Mouse (Mus musculus) limb, embryonic 10.5 days (tissue): ENCODE measurements around the gene Emp3. TPM values are rescaled to one million over a fixed set of nuclear protein-coding genes. Genes with fewer than 3 reads are reported as not detected.
"Not testable (repeated sequence)": the region's sequence is repeated elsewhere in the genome, so short reads cannot be mapped to it uniquely, and the experiment has no call there.

Source experiments
- DNase-seq: peaks from one replicate; pipeline ENCODE4 v3.0.0-alpha.2; 2017; ENCODE audit warnings: low spot score
- H3K27ac ChIP-seq: fragments of 300-500 bp; sonication (generic); 2 replicates; pipeline ENCODE4 v1.5.1; 2016; ENCODE audit warnings: mild to moderate bottlenecking
- H3K27me3 ChIP-seq: fragments of 300-500 bp; sonication (generic); 2 replicates; pipeline ENCODE4 v1.6.1; 2016; ENCODE audit warnings: low read depth, mild to moderate bottlenecking; ENCODE audit not compliant: poor library complexity, severe bottlenecking
- H3K36me3 ChIP-seq: fragments of 300-500 bp; sonication (generic); 2 replicates; pipeline ENCODE4 v1.6.1; 2016; ENCODE audit warnings: mild to moderate bottlenecking, moderate library complexity
- H3K4me1 ChIP-seq: fragments of 300-500 bp; sonication (generic); 2 replicates; pipeline ENCODE4 v1.6.1; 2016
- H3K4me3 ChIP-seq: fragments of 300-500 bp; sonication (generic); 2 replicates; pipeline ENCODE4 v1.5.1; 2016; ENCODE audit warnings: mild to moderate bottlenecking, moderate library complexity
- H3K9me3 ChIP-seq: fragments of 300-500 bp; sonication (generic); replicated peaks from 2 replicates; pipeline ENCODE4 v1.6.1; 2016; ENCODE audit warnings: mild to moderate bottlenecking
- WGBS: fragments of 180-500 bp; shearing (Covaris S2); methylation state at CpG from one replicate; pipeline ENCODE4 v1.1.7; 2016; 5-methylcytosine and 5-hydroxymethylcytosine counted together
- polyA plus RNA-seq: library from polyadenylated mRNA; unstranded; fragments of >200 nt; fragmentation: Nextera tagmentation; extraction: Ambion mirVana; gene quantifications from 2 replicates; pipeline ENCODE4 v1.2.1, GENCODE M21; 2016

Emp3 gene
- polyA plus RNA-seq, 1 experiment from 2014 or later: 34.5 TPM

DNA sequence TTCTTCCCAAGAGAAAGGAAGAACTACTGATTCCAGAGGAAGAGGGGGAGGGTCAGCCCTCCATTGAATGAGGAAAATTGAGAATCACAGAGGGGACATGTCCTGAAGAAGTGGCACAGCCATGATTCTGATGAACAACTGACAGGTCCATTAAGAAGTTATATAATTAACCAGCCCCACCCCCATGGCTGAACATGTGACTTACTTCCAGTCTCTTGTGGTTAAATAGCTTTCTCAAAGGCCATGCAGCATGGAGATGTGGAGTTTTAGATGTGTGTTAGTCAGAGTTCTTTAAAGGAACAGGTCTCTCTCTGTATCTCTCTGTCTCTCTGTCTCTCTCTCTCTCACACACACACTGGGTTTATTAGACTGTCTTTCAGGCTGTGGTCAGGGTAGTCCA, 12.8 kb downstream of the Emp3 start:
- Histone ChIP-seq H3K27ac (no peak overlapping the region), H3K4me1 (no peaks in the 10 kb centered on the region), H3K27me3 (no peaks in the 10 kb centered on the region), H3K36me3 (peaks cover 35% of the 10 kb centered on the region), H3K4me3 (no peak overlapping the region), H3K9me3 (no peaks in the 10 kb centered on the region)
- DNase-seq: no peak

DNA sequence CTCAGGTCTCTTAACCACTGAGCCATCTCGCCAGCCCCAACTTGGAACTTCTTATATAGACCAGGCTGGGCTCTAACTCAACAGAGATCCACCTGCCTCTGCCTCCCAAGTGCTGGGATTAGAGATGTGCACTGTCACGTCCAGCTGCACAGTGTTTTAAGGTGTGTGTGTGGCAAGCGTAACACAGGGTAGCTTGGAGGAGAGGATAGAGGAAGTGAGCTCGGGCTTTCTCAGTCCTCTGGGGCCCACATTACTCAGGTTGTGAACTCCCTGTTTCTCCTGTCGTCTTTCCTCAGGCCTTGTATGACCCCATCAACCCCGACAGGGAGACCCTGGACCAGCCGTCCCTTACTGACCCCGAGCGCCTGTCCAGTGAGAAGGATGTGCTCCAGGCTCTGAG, 14.6 kb downstream of the Emp3 start:
- no peak overlapping the region for H3K4me3 ChIP-seq
- no peak overlapping the region for H3K27ac ChIP-seq
- DNase-seq: no peak
- H3K9me3 ChIP-seq: no peaks in the 10 kb centered on the region
- H3K27me3 ChIP-seq: no peaks in the 10 kb centered on the region
- H3K4me1 ChIP-seq: peaks cover 4% of the 10 kb centered on the region; the same call in 1 of the 2 replicates
- peaks cover 31% of the 10 kb centered on the region for H3K36me3 ChIP-seq
- 87% methylated on average over 9 of the region's 9 CpGs for WGBS

DNA sequence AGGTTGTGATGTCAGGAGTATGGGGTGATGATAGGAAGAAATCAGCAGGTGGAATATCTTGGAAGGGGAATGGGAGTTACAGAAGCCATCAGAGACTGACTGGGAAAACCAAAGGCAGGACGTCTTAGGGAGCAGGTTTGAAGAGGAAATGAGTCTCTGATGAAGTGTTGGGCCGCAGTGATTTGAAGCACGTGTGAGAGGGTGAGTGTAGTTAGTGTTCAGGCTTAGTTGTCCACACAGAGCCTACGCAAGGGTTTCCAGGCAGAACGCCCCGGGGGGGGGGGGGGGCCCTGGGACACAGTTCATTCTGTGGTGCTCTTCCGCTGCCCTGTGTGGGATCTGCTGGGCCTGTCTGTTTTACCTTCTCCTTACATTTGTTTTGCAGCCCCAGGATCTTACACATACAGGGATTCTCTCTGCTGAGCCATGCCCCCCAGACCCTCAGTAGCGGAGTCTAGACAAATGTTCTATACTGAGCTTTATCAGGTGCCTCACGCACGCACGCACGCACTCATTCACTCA, 18.7 kb downstream of the Emp3 start:
- peak; percentile 53 for DNase-seq
- Histone ChIP-seq H3K9me3 (no peaks in the 10 kb centered on the region), H3K27ac (no peak overlapping the region), H3K27me3 (no peaks in the 10 kb centered on the region), H3K4me3 (no peak overlapping the region), H3K36me3 (no peaks in the 10 kb centered on the region), H3K4me1 (peaks cover 11% of the 10 kb centered on the region)
- WGBS: 78% methylated on average over 12 of the region's 12 CpGs

DNA sequence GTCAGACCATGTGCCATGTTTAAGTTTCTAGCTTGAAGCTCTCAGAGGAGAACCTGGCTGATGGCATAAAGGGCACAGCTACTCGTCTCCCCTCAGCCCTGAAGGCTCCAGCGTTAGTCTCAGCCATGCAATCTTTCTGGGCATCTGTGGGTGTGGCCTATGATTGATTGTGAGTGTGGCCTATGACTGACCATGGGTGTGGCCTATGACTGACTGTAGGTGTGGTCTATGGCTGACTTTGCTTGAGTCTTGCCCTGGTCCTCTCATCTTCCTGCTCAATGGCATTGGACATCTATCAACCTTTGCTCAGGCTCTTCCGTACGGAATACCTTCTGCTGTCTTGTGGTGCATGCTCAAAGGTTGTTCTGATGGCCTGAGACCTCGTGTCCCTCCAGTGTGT, 19.6 kb downstream of the Emp3 start:
- no peaks in the 10 kb centered on the region for H3K36me3 ChIP-seq
- no peaks in the 10 kb centered on the region for H3K27me3 ChIP-seq
- H3K4me3 ChIP-seq: no peak overlapping the region
- H3K27ac ChIP-seq: no peak overlapping the region
- WGBS: 56% methylated on average over 5 of the region's 5 CpGs
- no peak for DNase-seq
- no peaks in the 10 kb centered on the region for H3K9me3 ChIP-seq
- peaks cover 15% of the 10 kb centered on the region for H3K4me1 ChIP-seq

DNA sequence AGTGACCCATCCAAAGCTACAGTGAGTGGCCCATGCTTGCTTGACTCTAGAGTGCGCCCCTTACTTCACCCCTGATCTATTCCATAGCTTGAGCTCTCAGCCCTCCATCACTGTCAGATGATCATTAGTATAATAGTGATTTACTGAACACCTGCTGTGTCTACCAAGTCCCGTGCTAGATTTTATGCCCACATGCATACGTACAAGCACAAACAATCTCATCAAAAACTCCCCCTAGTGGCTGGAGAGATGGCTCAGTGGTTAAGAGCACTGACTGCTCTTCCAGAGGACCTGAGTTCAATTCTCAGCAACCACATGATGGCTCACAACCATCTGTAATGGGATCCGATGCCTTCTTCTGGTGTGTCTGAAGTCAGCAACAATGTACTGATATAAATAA, 23.1 kb downstream of the Emp3 start:
- not testable (repeated sequence) for H3K27ac ChIP-seq, H3K9me3 ChIP-seq, H3K27me3 ChIP-seq, H3K36me3 ChIP-seq, DNase-seq
- WGBS: 64% methylated on average over 4 of the region's 4 CpGs
- Histone ChIP-seq H3K4me1 (peaks cover 21% of the 10 kb centered on the region), H3K4me3 (peak overlapping the region; percentile 62; the same call in 1 of the 2 replicates)

DNA sequence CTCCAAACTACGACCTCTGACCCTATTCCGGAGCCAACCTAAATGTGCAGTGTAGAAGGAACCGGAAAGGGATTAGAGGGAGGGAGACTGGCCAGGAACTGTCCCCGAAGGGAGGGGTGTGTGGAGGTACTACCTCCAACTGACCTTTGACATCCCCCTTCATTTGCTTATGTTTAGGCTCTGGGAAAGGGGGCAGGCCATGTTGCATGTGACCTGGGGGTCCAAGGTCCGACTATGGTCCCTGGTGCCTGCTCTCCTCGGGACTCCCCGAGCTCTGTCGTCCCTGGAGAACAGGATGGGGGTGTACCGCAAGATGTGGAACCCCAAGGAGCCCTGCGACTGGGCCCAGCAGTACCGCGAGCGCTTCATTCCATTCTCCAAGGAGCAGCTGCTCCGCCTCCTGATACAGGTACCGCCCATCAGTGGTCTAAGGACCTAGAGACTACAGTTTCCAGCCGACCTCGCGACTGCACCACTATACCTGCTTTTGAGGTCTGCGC, 23.9 kb downstream of the Emp3 start:
- H3K4me3 ChIP-seq: peak overlapping the region; percentile 62
- peak; percentile 69 for DNase-seq
- peaks cover 17% of the 10 kb centered on the region for H3K4me1 ChIP-seq
- H3K27me3 ChIP-seq: 0 out of 2 replicates have a peak, but pooled peaks cover 5% of the 10 kb centered on the region
- no peaks in the 10 kb centered on the region for H3K9me3 ChIP-seq
- 1% methylated on average over 19 of the region's 19 CpGs for WGBS
- no peaks in the 10 kb centered on the region for H3K36me3 ChIP-seq
- H3K27ac ChIP-seq: peak overlapping the region; percentile 89

DNA sequence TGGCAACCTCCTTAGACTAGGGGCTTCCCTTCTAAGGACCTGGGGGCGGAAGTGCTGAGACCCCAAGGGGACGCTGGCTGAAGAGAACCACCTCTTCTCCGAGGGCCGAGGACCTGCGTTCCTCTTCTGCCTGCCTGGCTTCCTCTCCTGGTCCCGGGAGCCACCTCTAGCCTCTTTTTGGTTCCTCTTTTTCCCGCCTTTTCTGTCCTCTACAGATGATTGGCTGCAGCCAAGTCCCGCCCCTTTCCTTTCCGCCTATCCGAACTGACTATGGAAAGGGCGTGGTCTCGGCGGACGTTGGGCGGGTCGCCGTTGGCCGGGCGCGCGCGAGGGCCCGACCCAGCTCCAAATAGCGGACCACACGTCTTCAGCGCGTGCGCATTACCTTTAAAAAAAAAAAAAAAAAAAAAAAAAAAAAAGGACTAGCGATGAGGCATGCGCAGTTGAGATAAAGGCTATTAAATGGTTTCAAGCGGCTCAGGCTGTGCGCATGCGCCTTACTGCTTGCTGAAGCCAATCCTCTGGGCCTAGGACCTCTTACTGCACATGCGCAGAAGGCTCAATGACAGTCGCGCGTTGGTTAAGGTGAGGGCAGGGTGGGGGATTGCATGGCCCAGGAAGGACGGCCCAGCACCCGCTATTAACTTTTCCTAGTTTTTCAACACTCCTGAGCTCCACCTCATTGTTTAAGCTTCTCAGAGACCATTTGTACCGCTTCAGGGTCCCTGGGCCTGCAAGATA, 24.5 kb downstream of the Emp3 start, which contains the start of the genes Syngr4 and Tmem143:
Gene Syngr4 (minus strand): TSS at position 198 of the 741 bp plus-strand sequence.
Gene Tmem143 (plus strand): TSS at position 425 of the 741 bp plus-strand sequence.
- Histone ChIP-seq H3K4me3 (peak within 1 kb of the TSS; percentile 62), H3K27me3 (0 out of 2 replicates have a peak, but pooled peaks cover 5% of the 10 kb centered on the region), H3K27ac (peak within 1 kb of the TSS; percentile 89), H3K9me3 (no peaks in the 10 kb centered on the region), H3K36me3 (no peaks in the 10 kb centered on the region), H3K4me1 (peaks cover 18% of the 10 kb centered on the region)
- WGBS: 1% methylated on average over 40 of the region's 40 CpGs
- peak; percentile 94 for DNase-seq

DNA sequence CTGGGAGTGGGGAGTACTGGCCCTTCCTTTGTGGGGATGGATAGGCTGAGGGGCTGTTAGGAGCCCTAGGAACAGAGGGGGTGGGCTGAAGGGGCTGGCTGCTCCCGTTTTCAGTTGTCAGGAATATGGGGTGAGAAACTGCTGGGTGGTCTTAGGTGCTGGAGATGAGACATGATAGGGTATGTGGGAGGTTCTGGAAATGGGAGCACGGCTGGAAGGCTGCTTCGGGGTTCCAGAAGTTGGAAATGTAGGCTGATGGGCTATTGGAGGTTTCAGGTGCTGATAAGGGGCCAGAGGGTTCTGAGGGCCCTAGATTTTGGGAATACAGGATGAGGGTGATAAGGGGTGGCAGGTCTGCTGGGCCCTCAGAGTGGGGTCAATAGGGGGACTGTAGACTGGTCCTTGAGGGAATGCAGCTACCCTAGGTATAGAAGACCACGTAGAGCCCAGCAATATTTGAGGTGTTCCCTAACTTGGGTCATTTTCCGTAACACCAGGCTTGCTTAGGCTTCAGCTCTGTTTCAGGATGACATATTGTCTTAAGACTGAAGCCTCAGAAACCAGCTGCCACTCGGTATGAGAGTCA, 25.2 kb downstream of the Emp3 start:
- Histone ChIP-seq H3K27me3 (0 out of 2 replicates have a peak, but pooled peaks cover 5% of the 10 kb centered on the region), H3K4me3 (peak overlapping the region; percentile 62), H3K36me3 (no peaks in the 10 kb centered on the region), H3K9me3 (no peaks in the 10 kb centered on the region), H3K27ac (peak overlapping the region; percentile 89), H3K4me1 (peaks cover 20% of the 10 kb centered on the region)
- WGBS: 77% methylated on average over 6 of the region's 6 CpGs
- DNase-seq: no peak

DNA sequence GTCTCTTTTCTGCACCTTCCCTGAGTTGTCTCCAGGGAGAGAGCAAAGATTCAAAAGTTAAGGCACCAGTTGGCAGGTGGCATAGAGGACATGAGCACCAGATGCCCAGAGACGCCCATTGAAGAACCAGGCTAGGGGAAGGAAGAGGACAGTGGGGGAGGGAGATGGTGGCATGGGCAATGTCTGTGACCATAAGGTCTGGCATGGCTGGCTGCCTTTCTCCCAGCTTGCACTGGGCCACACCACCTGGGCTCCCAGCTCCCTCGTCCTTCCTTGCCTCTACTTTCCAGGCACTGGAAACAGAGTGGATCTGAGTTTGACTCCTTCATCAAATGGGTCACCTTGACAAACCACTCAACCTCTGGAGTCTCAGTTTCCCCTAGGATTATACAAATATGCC, 28.6 kb downstream of the Emp3 start:
- no peaks in the 10 kb centered on the region for H3K36me3 ChIP-seq
- no peak overlapping the region for H3K4me3 ChIP-seq
- 96% methylated on average over 2 of the region's 2 CpGs for WGBS
- DNase-seq: no peak
- H3K27ac ChIP-seq: no peak overlapping the region
- no peaks in the 10 kb centered on the region for H3K9me3 ChIP-seq
- H3K27me3 ChIP-seq: 0 out of 2 replicates have a peak, but pooled peaks cover 5% of the 10 kb centered on the region
- peaks cover 17% of the 10 kb centered on the region for H3K4me1 ChIP-seq

DNA sequence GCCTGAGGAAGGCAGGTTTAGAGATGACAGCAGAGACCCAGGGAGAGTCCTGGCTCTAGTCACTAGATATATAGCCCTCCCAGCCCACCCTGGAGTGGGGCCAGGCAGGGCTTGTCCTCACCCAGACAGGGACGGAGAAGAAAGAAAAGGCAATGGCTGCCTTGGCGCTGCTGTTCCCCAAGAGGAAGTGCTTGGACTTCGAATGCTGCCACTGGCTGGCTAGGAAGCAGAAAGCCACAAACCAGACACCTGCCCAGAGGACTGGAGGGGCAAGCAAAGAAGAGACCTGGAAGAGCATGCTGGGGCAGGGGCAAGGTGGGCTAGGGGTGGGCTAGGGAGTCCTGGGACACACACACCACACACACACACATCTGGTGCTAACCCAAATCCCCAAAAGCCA, 34.0 kb downstream of the Emp3 start:
- no peak for DNase-seq
- Histone ChIP-seq H3K27me3 (no peaks in the 10 kb centered on the region), H3K9me3 (no peaks in the 10 kb centered on the region), H3K4me1 (0 out of 2 replicates have a peak, but pooled peaks cover 6% of the 10 kb centered on the region), H3K27ac (no peak overlapping the region), H3K4me3 (0 out of 2 replicates have a peak overlapping the region, but pooled peaks have one; percentile 11), H3K36me3 (peaks cover 38% of the 10 kb centered on the region)
- 63% methylated on average over 3 of the region's 3 CpGs for WGBS

DNA sequence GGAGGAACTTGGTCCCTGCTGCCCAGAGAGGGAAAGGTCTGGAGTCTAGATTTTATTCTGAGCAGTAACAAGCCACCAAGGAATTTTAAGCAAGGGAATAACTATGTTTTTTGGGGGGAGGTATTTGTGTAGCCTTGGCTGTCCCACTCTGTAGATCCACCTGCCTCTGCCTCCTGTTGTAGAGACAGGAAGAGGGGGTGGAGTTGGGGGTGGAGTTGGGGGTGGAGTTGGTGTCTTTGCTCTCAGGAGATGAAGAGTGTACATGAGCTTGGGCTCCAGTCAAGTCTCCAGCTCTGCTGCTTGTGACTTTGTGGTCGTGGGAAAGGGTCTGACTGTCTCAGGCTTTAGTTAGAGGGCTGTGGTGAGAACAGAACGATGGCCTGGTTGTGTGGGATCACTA, 40.2 kb downstream of the Emp3 start:
- Histone ChIP-seq H3K9me3 (no peaks in the 10 kb centered on the region), H3K27ac (no peak overlapping the region), H3K4me1 (no peaks in the 10 kb centered on the region), H3K27me3 (no peaks in the 10 kb centered on the region), H3K36me3 (peaks cover 98% of the 10 kb centered on the region), H3K4me3 (no peak overlapping the region)
- WGBS: 96% methylated on average over 2 of the region's 2 CpGs
- no peak for DNase-seq

DNA sequence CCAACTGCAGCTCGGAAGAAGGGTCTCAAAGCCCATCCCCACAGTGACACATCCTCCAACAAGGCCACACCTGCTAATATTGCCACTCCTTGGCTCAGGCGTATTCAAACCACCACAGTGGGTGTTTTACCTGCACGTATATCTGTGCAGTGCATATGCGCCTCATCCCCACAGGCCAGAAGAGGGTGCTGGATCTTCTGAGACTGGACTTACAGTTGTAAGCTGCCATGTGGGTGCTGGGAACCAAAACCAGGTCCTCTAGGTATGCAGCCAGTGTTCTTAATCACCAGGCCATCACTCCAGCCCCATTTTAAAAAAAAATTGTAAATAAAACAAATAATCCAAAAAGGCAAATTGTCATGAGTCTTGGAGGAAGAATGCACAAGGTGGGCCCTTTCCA, 40.7 kb downstream of the Emp3 start:
- WGBS: 94% methylated on average over 4 of the region's 4 CpGs
- Histone ChIP-seq H3K9me3 (no peaks in the 10 kb centered on the region), H3K27me3 (no peaks in the 10 kb centered on the region), H3K4me1 (no peaks in the 10 kb centered on the region), H3K36me3 (peaks cover 98% of the 10 kb centered on the region), H3K27ac (no peak overlapping the region), H3K4me3 (no peak overlapping the region)
- DNase-seq: no peak

DNA sequence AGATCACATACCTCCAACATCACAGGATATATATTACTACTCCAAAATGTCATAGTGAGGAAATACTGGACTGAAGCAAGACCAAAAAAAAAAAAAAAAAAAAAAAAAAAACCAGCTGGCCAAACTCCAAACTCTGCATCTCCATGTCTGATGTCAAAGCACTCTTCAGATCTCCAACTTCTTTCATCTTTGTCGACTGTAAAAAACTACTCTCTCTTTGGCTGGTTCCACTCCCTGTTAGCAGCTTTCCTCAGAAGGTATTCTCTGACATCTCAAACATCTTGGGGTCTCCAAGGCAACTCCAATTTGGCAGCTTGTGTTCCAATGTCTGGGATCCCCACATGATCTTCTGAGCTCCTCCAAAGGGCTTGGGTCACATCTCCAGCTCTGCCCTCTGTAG, 42.9 kb downstream of the Emp3 start, which contains the start of gene Grin2d:
Gene Grin2d (minus strand): TSS at position 101 of the 400 bp plus-strand sequence.
- not testable (repeated sequence) for H3K27ac ChIP-seq, H3K27me3 ChIP-seq, H3K9me3 ChIP-seq, H3K4me3 ChIP-seq, DNase-seq
- Histone ChIP-seq H3K36me3 (peaks cover 93% of the 10 kb centered on the region), H3K4me1 (peaks cover 17% of the 10 kb centered on the region)
- 97% methylated on average over 1 of the region's 1 CpGs for WGBS
